Mouse (Mus musculus) hindbrain, embryonic 11.5 days (tissue): ENCODE measurements around the gene Sulf2. TPM values are rescaled to one million over a fixed set of nuclear protein-coding genes. Genes with fewer than 3 reads are reported as not detected.

Experiments
- ATAC-seq: fragments of 200-750 bp; cut with Nextera tagmentation; 2 replicates; pipeline ENCODE4 v1.8.0; 2017; ENCODE audit warnings: mild to moderate bottlenecking, moderate TSS enrichment, moderate library complexity; ENCODE audit not compliant: low FRiP score
- DNase-seq: peaks from one replicate; pipeline ENCODE4 v3.0.0-alpha.2; 2015; ENCODE audit warnings: low spot score
- H3K27ac ChIP-seq: fragments of 300-500 bp; sonication (generic); 2 replicates; pipeline ENCODE4 v1.5.1; 2014; ENCODE audit warnings: mild to moderate bottlenecking, low read depth, low read length
- H3K27me3 ChIP-seq: fragments of 300-500 bp; sonication (generic); 2 replicates; pipeline ENCODE4 v1.6.1; 2014; ENCODE audit warnings: mild to moderate bottlenecking, low read length, moderate library complexity, mixed read lengths; ENCODE audit not compliant: control insufficient read depth, insufficient read depth
- H3K36me3 ChIP-seq: fragments of 300-500 bp; sonication (generic); 2 replicates; pipeline ENCODE4 v1.6.1; 2014; ENCODE audit warnings: mild to moderate bottlenecking, low read length, moderate library complexity, mixed read lengths; ENCODE audit not compliant: control insufficient read depth, insufficient read depth
- H3K4me1 ChIP-seq: fragments of 300-500 bp; sonication (generic); replicated peaks from 2 replicates; pipeline ENCODE4 v1.6.1; 2014; ENCODE audit warnings: low read length, mixed read lengths; ENCODE audit not compliant: control insufficient read depth, insufficient read depth
- H3K4me2 ChIP-seq: fragments of 300-500 bp; sonication (generic); replicated peaks from 2 replicates; pipeline ENCODE4 v1.6.1; 2014; ENCODE audit warnings: mild to moderate bottlenecking, low read depth, low read length
- H3K4me3 ChIP-seq: fragments of 300-500 bp; sonication (generic); 2 replicates; pipeline ENCODE4 v1.5.1; 2014; ENCODE audit warnings: low read depth, low read length
- H3K9ac ChIP-seq: fragments of 300-500 bp; sonication (generic); 2 replicates; pipeline ENCODE4 v1.6.1; 2014; ENCODE audit warnings: low read depth, low read length
- H3K9me3 ChIP-seq: fragments of 300-500 bp; sonication (generic); 2 replicates; pipeline ENCODE4 v1.6.1; 2016; ENCODE audit warnings: low read length; ENCODE audit not compliant: control insufficient read depth
- WGBS: fragments of 180-500 bp; shearing (Covaris S2); extraction: QIAGEN DNeasy Blood & Tissue Kit; methylation state at CpG from one replicate; pipeline ENCODE4 v1.1.7; 2014; 5-methylcytosine and 5-hydroxymethylcytosine counted together
- polyA plus RNA-seq: library from polyadenylated mRNA; unstranded; fragments of >200 nt; fragmentation: Nextera tagmentation; extraction: Ambion mirVana; gene quantifications from 2 replicates; pipeline ENCODE4 v1.2.1, GENCODE M21; 2014

Gene Sulf2
- polyA plus RNA-seq, 1 experiment from 2014 or later: 115 TPM

GRCm38 (mm10) chr2:166125033-166125432 lies 30.4 kb downstream of the Sulf2 start:
- H3K4me1 ChIP-seq: no peaks in the 10 kb centered on the region
- no peaks in the 10 kb centered on the region for H3K36me3 ChIP-seq
- H3K4me3 ChIP-seq: no peak overlapping the region
- no peak for ATAC-seq
- H3K9ac ChIP-seq: no peak overlapping the region
- no peak for DNase-seq
- WGBS: 80% methylated on average over 1 of the region's 2 CpGs
- H3K4me2 ChIP-seq: no peak overlapping the region
- H3K27me3 ChIP-seq: no peaks in the 10 kb centered on the region
- no peak overlapping the region for H3K27ac ChIP-seq
- H3K9me3 ChIP-seq: no peaks in the 10 kb centered on the region

GRCm38 (mm10) chr2:166122781-166123180 lies 32.7 kb downstream of the Sulf2 start:
- Histone ChIP-seq H3K9ac (no peak overlapping the region), H3K4me1 (no peaks in the 10 kb centered on the region), H3K9me3 (no peaks in the 10 kb centered on the region), H3K4me2 (no peak overlapping the region), H3K4me3 (no peak overlapping the region), H3K27ac (no peak overlapping the region), H3K36me3 (no peaks in the 10 kb centered on the region), H3K27me3 (no peaks in the 10 kb centered on the region)
- WGBS: 93% methylated on average over 6 of the region's 6 CpGs
- ATAC-seq (no peak), DNase-seq (no peak)

DNA sequence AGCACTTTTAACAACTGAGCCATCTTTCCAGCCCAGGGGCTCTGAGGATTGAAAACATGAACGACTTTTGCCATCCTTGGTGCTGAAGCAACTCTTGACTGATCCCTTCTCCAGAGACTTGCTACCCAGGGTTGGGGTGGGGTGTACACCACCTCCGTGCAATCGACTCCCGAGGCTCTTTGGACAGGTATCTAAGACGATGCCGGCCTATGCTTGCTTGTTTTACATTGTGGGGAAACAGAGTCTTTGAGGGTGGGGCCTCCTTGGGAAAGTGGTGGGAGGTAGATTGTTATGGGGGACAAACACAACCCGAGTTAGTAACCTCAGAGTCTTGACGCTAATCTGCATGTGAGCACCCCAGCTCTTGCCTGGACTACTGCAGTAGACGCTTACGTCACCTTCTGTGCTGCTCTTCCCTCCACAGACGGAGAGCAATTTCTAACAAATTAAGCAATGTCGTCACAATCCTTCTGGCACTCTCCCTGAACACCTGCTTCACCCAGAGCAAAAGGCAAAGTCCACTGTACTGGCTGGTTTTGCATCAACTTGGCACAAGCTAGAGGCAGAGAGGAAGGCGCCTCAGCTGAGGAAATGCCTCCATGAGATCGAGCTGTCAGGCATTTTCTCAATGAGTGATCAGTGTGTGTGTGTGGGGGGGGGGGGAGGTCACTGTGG lies 33.6 kb downstream of the Sulf2 start:
- no peaks in the 10 kb centered on the region for H3K36me3 ChIP-seq
- H3K4me1 ChIP-seq: no peaks in the 10 kb centered on the region

DNA sequence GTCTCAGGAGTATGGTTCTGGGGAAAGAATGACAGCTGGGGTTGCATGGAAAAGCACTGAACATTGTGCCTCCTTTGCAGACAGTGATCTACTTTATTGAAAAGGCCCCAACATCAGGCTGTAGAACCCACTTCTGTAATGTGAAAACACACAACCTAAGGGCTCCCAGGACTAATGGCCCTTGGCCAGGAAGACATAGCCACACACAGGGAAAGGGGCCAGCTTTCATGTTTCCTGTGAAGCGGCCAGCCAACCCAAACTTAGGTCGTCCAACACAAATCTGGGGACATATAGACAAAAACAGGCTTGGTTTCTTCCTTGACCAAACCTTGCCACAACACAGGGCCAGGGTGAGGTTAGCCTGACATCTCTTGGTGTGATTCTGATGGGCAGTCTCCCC lies 35.5 kb downstream of the Sulf2 start:
- WGBS: 95% methylated on average over 2 of the region's 2 CpGs
- no peak for ATAC-seq

More for the DNA sequence above, 33.6 kb downstream of the Sulf2 start:
- Histone ChIP-seq H3K27ac (no peak overlapping the region), H3K9ac (no peak overlapping the region), H3K9me3 (no peaks in the 10 kb centered on the region), H3K27me3 (no peaks in the 10 kb centered on the region), H3K4me3 (no peak overlapping the region), H3K4me2 (no peak overlapping the region)
- DNase-seq (no peak), ATAC-seq (no peak)
- 89% methylated on average over 14 of the region's 14 CpGs for WGBS

DNA sequence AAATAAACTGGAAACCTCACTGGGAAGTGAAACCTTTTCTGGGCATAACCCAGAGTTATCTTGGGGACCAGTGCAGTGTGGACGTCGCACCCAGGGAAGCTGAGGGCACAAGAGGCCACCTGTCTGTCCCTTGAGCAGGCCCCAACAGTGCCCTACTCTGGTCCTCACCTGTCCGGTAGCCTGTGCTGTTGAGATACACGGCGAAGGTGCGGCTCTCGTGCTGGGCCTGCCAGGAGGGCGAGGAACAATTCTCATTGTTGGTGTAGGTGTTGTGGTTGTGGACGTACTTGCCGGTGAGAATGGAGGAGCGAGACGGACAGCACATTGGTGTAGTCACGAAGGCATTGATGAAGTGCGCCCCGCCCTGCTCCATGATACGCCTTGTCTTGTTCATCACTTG lies 38.8 kb downstream of the Sulf2 start:
- H3K4me1 ChIP-seq: 0 out of 2 replicates have a peak, but pooled peaks cover 2% of the 10 kb centered on the region
- DNase-seq: no peak
- no peak overlapping the region for H3K9ac ChIP-seq
- 96% methylated on average over 16 of the region's 16 CpGs for WGBS
- no peak overlapping the region for H3K4me2 ChIP-seq
- no peaks in the 10 kb centered on the region for H3K27me3 ChIP-seq
- no peaks in the 10 kb centered on the region for H3K9me3 ChIP-seq
- no peak for ATAC-seq
- no peak overlapping the region for H3K4me3 ChIP-seq
- no peak overlapping the region for H3K27ac ChIP-seq
- peaks cover 12% of the 10 kb centered on the region; the same call in 1 of the 2 replicates for H3K36me3 ChIP-seq

More for the DNA sequence above, 35.5 kb downstream of the Sulf2 start:
- H3K9ac ChIP-seq: no peak overlapping the region
- no peaks in the 10 kb centered on the region for H3K4me1 ChIP-seq
- no peak overlapping the region for H3K4me2 ChIP-seq
- H3K9me3 ChIP-seq: no peaks in the 10 kb centered on the region
- peaks cover 12% of the 10 kb centered on the region; the same call in 1 of the 2 replicates for H3K36me3 ChIP-seq
- no peaks in the 10 kb centered on the region for H3K27me3 ChIP-seq
- DNase-seq: no peak
- H3K27ac ChIP-seq: no peak overlapping the region
- no peak overlapping the region for H3K4me3 ChIP-seq

- peaks cover 12% of the 10 kb centered on the region; the same call in 1 of the 2 replicates for H3K36me3 ChIP-seq
Measured at GRCm38 (mm10) chr2:166116278-166116608, 39.2 kb downstream of the Sulf2 start.

DNA sequence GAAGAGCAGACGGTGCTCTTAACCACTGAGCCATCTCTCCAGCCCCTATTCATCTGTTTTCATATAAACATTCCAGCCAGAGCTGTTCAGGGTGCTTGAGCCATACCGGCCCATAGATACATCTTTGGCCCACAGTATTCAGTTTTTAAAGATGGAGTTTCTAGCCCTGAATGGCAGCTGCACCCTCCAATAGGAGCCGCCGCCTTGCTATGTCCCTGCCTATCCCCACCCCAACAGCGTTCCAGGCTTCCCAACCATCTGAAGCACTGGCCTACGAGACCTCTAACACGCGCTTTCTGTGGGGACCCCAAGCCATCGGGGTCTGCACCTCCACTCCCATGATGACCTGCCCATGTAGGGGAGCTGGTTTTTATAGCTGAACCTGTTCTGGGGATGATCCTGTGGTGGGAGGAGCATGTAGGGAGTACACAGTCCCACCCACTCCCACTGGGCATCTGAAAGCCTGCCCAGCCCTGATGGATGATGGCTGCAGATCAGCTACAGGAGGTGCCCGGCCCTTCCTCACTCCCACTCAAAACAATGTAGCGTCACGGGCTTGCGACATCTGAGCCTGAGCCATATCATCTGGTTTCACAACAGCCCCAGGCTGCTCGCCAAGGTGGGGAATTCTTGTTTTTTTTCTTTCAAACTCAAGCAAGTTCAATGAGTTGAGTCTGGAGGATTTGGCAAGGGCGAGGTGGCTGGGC lies 39.7 kb downstream of the Sulf2 start:
- H3K4me1 ChIP-seq: 0 out of 2 replicates have a peak, but pooled peaks cover 2% of the 10 kb centered on the region
- H3K27ac ChIP-seq: no peak overlapping the region
- 94% methylated on average over 15 of the region's 15 CpGs for WGBS
- H3K27me3 ChIP-seq: no peaks in the 10 kb centered on the region
- peaks cover 12% of the 10 kb centered on the region; the same call in 1 of the 2 replicates for H3K36me3 ChIP-seq
- no peak overlapping the region for H3K9ac ChIP-seq
- H3K4me3 ChIP-seq: no peak overlapping the region
- H3K9me3 ChIP-seq: no peaks in the 10 kb centered on the region
- no peak overlapping the region for H3K4me2 ChIP-seq
- DNase-seq: no peak
- no peak for ATAC-seq

More at GRCm38 (mm10) chr2:166116278-166116608, 39.2 kb downstream of the Sulf2 start:
- Histone ChIP-seq H3K27me3 (no peaks in the 10 kb centered on the region), H3K4me2 (no peak overlapping the region), H3K27ac (no peak overlapping the region), H3K4me1 (0 out of 2 replicates have a peak, but pooled peaks cover 2% of the 10 kb centered on the region), H3K4me3 (no peak overlapping the region), H3K9ac (no peak overlapping the region), H3K9me3 (no peaks in the 10 kb centered on the region)
- ATAC-seq (no peak), DNase-seq (no peak)
- WGBS: 93% methylated on average over 7 of the region's 7 CpGs

GRCm38 (mm10) chr2:166112986-166113385 lies 42.5 kb downstream of the Sulf2 start:
- 92% methylated on average over 11 of the region's 11 CpGs for WGBS
- no peak for DNase-seq
- H3K27me3 ChIP-seq: no peaks in the 10 kb centered on the region

More at GRCm38 (mm10) chr2:166112986-166113385, 42.5 kb downstream of the Sulf2 start:
- ATAC-seq: no peak
- no peak overlapping the region for H3K27ac ChIP-seq
- H3K4me1 ChIP-seq: 0 out of 2 replicates have a peak, but pooled peaks cover 2% of the 10 kb centered on the region
- no peaks in the 10 kb centered on the region for H3K9me3 ChIP-seq
- H3K4me3 ChIP-seq: no peak overlapping the region
- H3K36me3 ChIP-seq: peaks cover 12% of the 10 kb centered on the region; the same call in 1 of the 2 replicates
- H3K9ac ChIP-seq: no peak overlapping the region
- H3K4me2 ChIP-seq: no peak overlapping the region
